Mouse (Mus musculus): ENCODE results near the gene Elac2.

- no peak for TF ChIP-seq GATA1 (IDR thresholded peaks at IDR 0.05; ENCODE audit: borderline replicate concordance, low read length)
- no peak for TF ChIP-seq CTCF (IDR thresholded peaks at IDR 0.05; ENCODE audit: low read depth, low read length)
These were observed 60.2 kb downstream of the Elac2 start for GRCm38 (mm10) chr11:65038996-65039395.
